Mouse (Mus musculus) embryonic facial prominence, embryonic 10.5 days (tissue): ENCODE results near the gene Etnppl. TPM values are rescaled to one million over a fixed set of nuclear protein-coding genes. Genes with fewer than 3 reads are reported as not detected.

ENCODE experiments used
- DNase-seq: peaks from one replicate; pipeline ENCODE4 v3.0.0-alpha.2; 2017; ENCODE audit warnings: low spot score
- H3K27ac ChIP-seq: fragments of 300-500 bp; sonication (generic); replicated peaks from 2 replicates; pipeline ENCODE4 v1.5.1; 2016; ENCODE audit warnings: mild to moderate bottlenecking
- H3K27me3 ChIP-seq: fragments of 300-500 bp; sonication (generic); replicated peaks from 2 replicates; pipeline ENCODE4 v1.6.1; 2016; ENCODE audit warnings: low read depth, mild to moderate bottlenecking; ENCODE audit not compliant: poor library complexity, severe bottlenecking
- H3K36me3 ChIP-seq: fragments of 300-500 bp; sonication (generic); replicated peaks from 2 replicates; pipeline ENCODE4 v1.6.1; 2016; ENCODE audit warnings: mild to moderate bottlenecking, moderate library complexity
- H3K4me1 ChIP-seq: fragments of 300-500 bp; sonication (generic); 2 replicates; pipeline ENCODE4 v1.6.1; 2016
- H3K4me3 ChIP-seq: fragments of 300-500 bp; sonication (generic); 2 replicates; pipeline ENCODE4 v1.5.1; 2016; ENCODE audit warnings: mild to moderate bottlenecking, moderate library complexity
- H3K9me3 ChIP-seq: fragments of 300-500 bp; sonication (generic); 2 replicates; pipeline ENCODE4 v1.6.1; 2016; ENCODE audit warnings: mild to moderate bottlenecking
- WGBS: fragments of 180-500 bp; shearing (Covaris S2); methylation state at CpG from one replicate; pipeline ENCODE4 v1.1.7; 2016; 5-methylcytosine and 5-hydroxymethylcytosine counted together
- polyA plus RNA-seq: library from polyadenylated mRNA; unstranded; fragments of >200 nt; fragmentation: Nextera tagmentation; extraction: Ambion mirVana; gene quantifications from 2 replicates; pipeline ENCODE4 v1.2.1, GENCODE M21; 2016

Gene Etnppl
- 0.15 TPM in 1 of 2 replicates, not detected in the other for polyA plus RNA-seq

- WGBS, result 1% methylated on average over 10 of the region's 10 CpGs
- no peaks in the 10 kb centered on the region for H3K36me3 ChIP-seq
- H3K4me1 ChIP-seq, result peaks cover 12% of the 10 kb centered on the region
- no peak within 1 kb of the TSS for H3K27ac ChIP-seq
- no peaks in the 10 kb centered on the region for H3K9me3 ChIP-seq
- peaks cover 17% of the 10 kb centered on the region for H3K27me3 ChIP-seq
- H3K4me3 ChIP-seq, result peak within 1 kb of the TSS; percentile 48
- DNase-seq, result peak; percentile 60
Measured at GRCm38 (mm10) chr3:130617439-130617898, at the start of gene Etnppl. Gene Etnppl (plus strand): TSS chr3:130617448.

GRCm38 (mm10) chr3:130568331-130569095 is 48.7 kb upstream of the Etnppl start:
- Histone ChIP-seq H3K36me3 (no peaks in the 10 kb centered on the region), H3K27ac (no peak overlapping the region), H3K4me1 (peaks cover 18% of the 10 kb centered on the region), H3K9me3 (no peaks in the 10 kb centered on the region), H3K27me3 (no peaks in the 10 kb centered on the region), H3K4me3 (no peak overlapping the region)
- WGBS, result 86% methylated on average over 16 of the region's 16 CpGs
- no peak for DNase-seq

- WGBS, result 67% methylated on average over 5 of the region's 5 CpGs
- Histone ChIP-seq H3K36me3 (no peaks in the 10 kb centered on the region), H3K27me3 (no peaks in the 10 kb centered on the region), H3K27ac (no peak overlapping the region), H3K4me3 (no peak overlapping the region), H3K4me1 (peaks cover 18% of the 10 kb centered on the region), H3K9me3 (no peaks in the 10 kb centered on the region)
- DNase-seq, result no peak
Measured at GRCm38 (mm10) chr3:130573243-130573642, 44.0 kb upstream of the Etnppl start.

- Histone ChIP-seq H3K27me3 (no peaks in the 10 kb centered on the region), H3K9me3 (no peaks in the 10 kb centered on the region), H3K27ac (no peak overlapping the region), H3K4me3 (no peak overlapping the region), H3K36me3 (no peaks in the 10 kb centered on the region), H3K4me1 (peaks cover 16% of the 10 kb centered on the region)
- WGBS, result 28% methylated on average over 5 of the region's 5 CpGs
- no peak for DNase-seq
Measured at GRCm38 (mm10) chr3:130574652-130575051, 42.6 kb upstream of the Etnppl start.

- Histone ChIP-seq H3K27ac (no peak overlapping the region), H3K36me3 (no peaks in the 10 kb centered on the region), H3K27me3 (no peaks in the 10 kb centered on the region), H3K4me3 (no peak overlapping the region), H3K9me3 (no peaks in the 10 kb centered on the region), H3K4me1 (peaks cover 20% of the 10 kb centered on the region)
- WGBS, result 67% methylated on average over 6 of the region's 6 CpGs
- peak; percentile 47 for DNase-seq
Measured at GRCm38 (mm10) chr3:130576683-130577082, 40.6 kb upstream of the Etnppl start.

- Histone ChIP-seq H3K4me3 (no peak overlapping the region), H3K27ac (no peak overlapping the region), H3K27me3 (no peaks in the 10 kb centered on the region), H3K9me3 (no peaks in the 10 kb centered on the region), H3K4me1 (peaks cover 20% of the 10 kb centered on the region), H3K36me3 (no peaks in the 10 kb centered on the region)
- DNase-seq, result peak; percentile 45
- 45% methylated on average over 17 of the region's 17 CpGs for WGBS
Measured at GRCm38 (mm10) chr3:130579501-130579900, 37.7 kb upstream of the Etnppl start.

GRCm38 (mm10) chr3:130581577-130581976 is 35.7 kb upstream of the Etnppl start:
- 89% methylated on average over 2 of the region's 2 CpGs for WGBS
- H3K27ac ChIP-seq, result no peak overlapping the region
- H3K4me1 ChIP-seq, result peaks cover 20% of the 10 kb centered on the region
- no peak for DNase-seq
- no peak overlapping the region for H3K4me3 ChIP-seq
- H3K27me3 ChIP-seq, result no peaks in the 10 kb centered on the region
- no peaks in the 10 kb centered on the region for H3K9me3 ChIP-seq
- no peaks in the 10 kb centered on the region for H3K36me3 ChIP-seq

- H3K27ac ChIP-seq, result no peak overlapping the region
- WGBS, result 78% methylated on average over 13 of the region's 13 CpGs
- no peaks in the 10 kb centered on the region for H3K36me3 ChIP-seq
- H3K4me1 ChIP-seq, result peaks cover 24% of the 10 kb centered on the region
- no peaks in the 10 kb centered on the region for H3K27me3 ChIP-seq
- DNase-seq, result no peak
- H3K9me3 ChIP-seq, result no peaks in the 10 kb centered on the region
- no peak overlapping the region for H3K4me3 ChIP-seq
Measured at GRCm38 (mm10) chr3:130582903-130583664, 34.2 kb upstream of the Etnppl start.

- DNase-seq, result no peak
- Histone ChIP-seq H3K27ac (no peak overlapping the region), H3K9me3 (no peaks in the 10 kb centered on the region), H3K4me3 (no peak overlapping the region), H3K27me3 (no peaks in the 10 kb centered on the region), H3K36me3 (no peaks in the 10 kb centered on the region), H3K4me1 (peaks cover 28% of the 10 kb centered on the region)
- 84% methylated on average over 7 of the region's 7 CpGs for WGBS
Measured at GRCm38 (mm10) chr3:130584007-130584406, 33.2 kb upstream of the Etnppl start.

GRCm38 (mm10) chr3:130595050-130595449 is 22.2 kb upstream of the Etnppl start:
- Histone ChIP-seq H3K36me3 (no peaks in the 10 kb centered on the region), H3K27ac (no peak overlapping the region)

GRCm38 (mm10) chr3:130601491-130601890 is 15.8 kb upstream of the Etnppl start:
- no peaks in the 10 kb centered on the region for H3K36me3 ChIP-seq
- H3K9me3 ChIP-seq, result no peaks in the 10 kb centered on the region
- H3K4me3 ChIP-seq, result no peak overlapping the region
- H3K27me3 ChIP-seq, result no peaks in the 10 kb centered on the region
- DNase-seq, result no peak
- 78% methylated on average over 10 of the region's 10 CpGs for WGBS
- no peak overlapping the region for H3K27ac ChIP-seq
- no peaks in the 10 kb centered on the region for H3K4me1 ChIP-seq

More at GRCm38 (mm10) chr3:130595050-130595449, 22.2 kb upstream of the Etnppl start:
- 92% methylated on average over 8 of the region's 8 CpGs for WGBS
- no peaks in the 10 kb centered on the region for H3K4me1 ChIP-seq
- H3K4me3 ChIP-seq, result no peak overlapping the region
- no peak for DNase-seq
- H3K27me3 ChIP-seq, result no peaks in the 10 kb centered on the region
- no peaks in the 10 kb centered on the region for H3K9me3 ChIP-seq

GRCm38 (mm10) chr3:130607924-130608323 is 9.3 kb upstream of the Etnppl start:
- H3K27me3 ChIP-seq, result no peaks in the 10 kb centered on the region
- no peak overlapping the region for H3K27ac ChIP-seq
- no peaks in the 10 kb centered on the region for H3K9me3 ChIP-seq
- DNase-seq, result no peak
- no peaks in the 10 kb centered on the region for H3K4me1 ChIP-seq
- H3K36me3 ChIP-seq, result no peaks in the 10 kb centered on the region
- WGBS, result 78% methylated on average over 2 of the region's 2 CpGs
- H3K4me3 ChIP-seq, result no peak overlapping the region

GRCm38 (mm10) chr3:130614444-130614843 is 2.8 kb upstream of the Etnppl start:
- peaks cover 13% of the 10 kb centered on the region for H3K27me3 ChIP-seq
- H3K9me3 ChIP-seq, result no peaks in the 10 kb centered on the region
- peaks cover 12% of the 10 kb centered on the region for H3K4me1 ChIP-seq
- no peaks in the 10 kb centered on the region for H3K36me3 ChIP-seq
- 86% methylated on average over 9 of the region's 9 CpGs for WGBS
- H3K4me3 ChIP-seq, result no peak overlapping the region
- no peak for DNase-seq
- H3K27ac ChIP-seq, result no peak overlapping the region
